In genomic region chr7:131544871-131545270, GRCm38 (mm10) we compare ENCODE assay signal across 25 mouse cellular contexts. TPM values are rescaled to one million over a fixed set of nuclear protein-coding genes. Genes with fewer than 3 reads are reported as not detected.
A peak's percentile ranks its signal among the peaks of the same experiment; 100 is the strongest.
DNase-seq lines count a peak whose midpoint lies in the region; ATAC-seq lines count a peak whose summit lies in the region.
"Had no signal": no experiment of that assay in that cellular context is flagged by ENCODE, and none has a peak within 500 bp of the region (broad histone marks: within the 10 kb centered on the region; RNA-seq: fewer than 3 reads in every experiment).

No protein-coding gene starts in this region.

- peaks cover 28% of the 10 kb centered on the region for H3K4me1 ChIP-seq in forebrain, embryonic 13.5 days
- H3K4me1 ChIP-seq in forebrain, embryonic 15.5 days = peaks cover 29% of the 10 kb centered on the region
- peaks cover 5% of the 10 kb centered on the region; the same call in 1 of the 2 replicates for H3K4me1 ChIP-seq in intestine, embryonic 14.5 days (replicated peaks; ENCODE audit: control insufficient read depth, insufficient read depth, low read length)
- H3K4me1 ChIP-seq in intestine, embryonic 15.5 days (replicated peaks) = peaks cover 24% of the 10 kb centered on the region
- peaks cover 9% of the 10 kb centered on the region for H3K4me1 ChIP-seq in hindbrain, embryonic 14.5 days (replicated peaks; ENCODE audit: control insufficient read depth, insufficient read depth, low read length)

- no peak for DNase-seq in intestine, embryonic 14.5 days (ENCODE audit: low spot score)
- peak; percentile 4 for DNase-seq in retina, postnatal 1 day
- no peak for DNase-seq in retina, embryonic 14.5 days (ENCODE audit: low spot score)
- DNase-seq in hindbrain, embryonic 14.5 days (ENCODE audit: low spot score) = no peak
- no peak for DNase-seq in heart, adult 18-20 months
- DNase-seq: adrenal gland, postnatal 25 days; cerebellum, adult 18-20 months; cerebellum, adult 9-11 months; cerebellum, postnatal 36 days; gastrocnemius, adult 2 months; gastrocnemius, postnatal 25 days; kidney, adult 8-10 months had no signal

- under 1% methylated on average over 5 of the region's 5 CpGs for WGBS in forebrain, embryonic 13.5 days
- WGBS in forebrain, embryonic 15.5 days = 3% methylated on average over 5 of the region's 5 CpGs
- 1% methylated on average over 5 of the region's 5 CpGs for WGBS in intestine, embryonic 14.5 days
- 3% methylated on average over 5 of the region's 5 CpGs for WGBS in intestine, embryonic 15.5 days
- WGBS in hindbrain, embryonic 14.5 days = 5% methylated on average over 5 of the region's 5 CpGs

- H3K9me3 ChIP-seq in forebrain, embryonic 13.5 days (replicated peaks) = no peaks in the 10 kb centered on the region
- H3K9me3 ChIP-seq in forebrain, embryonic 15.5 days = no peaks in the 10 kb centered on the region
- no peaks in the 10 kb centered on the region for H3K9me3 ChIP-seq in intestine, embryonic 14.5 days (ENCODE audit: control insufficient read depth, low read length)
- no peaks in the 10 kb centered on the region for H3K9me3 ChIP-seq in intestine, embryonic 15.5 days
- no peaks in the 10 kb centered on the region for H3K9me3 ChIP-seq in hindbrain, embryonic 14.5 days (ENCODE audit: control insufficient read depth, low read length)
- H3K9me3 ChIP-seq: embryonic facial prominence, embryonic 13.5 days; forebrain, embryonic 12.5 days; heart, embryonic 13.5 days had no signal

- H3K27ac ChIP-seq in forebrain, embryonic 13.5 days = no peak overlapping the region
- no peak overlapping the region for H3K27ac ChIP-seq in forebrain, embryonic 15.5 days (replicated peaks)
- H3K27ac ChIP-seq in intestine, embryonic 14.5 days (ENCODE audit: low read depth) = no peak overlapping the region
- H3K27ac ChIP-seq in intestine, embryonic 15.5 days = no peak overlapping the region
- H3K27ac ChIP-seq in hindbrain, embryonic 14.5 days = no peak overlapping the region
- H3K27ac ChIP-seq: embryonic facial prominence, embryonic 13.5 days; forebrain, embryonic 12.5 days; gastrocnemius, adult 2 months; heart, embryonic 13.5 days had no signal

- no peaks in the 10 kb centered on the region for H3K36me3 ChIP-seq in forebrain, embryonic 13.5 days (ENCODE audit: poor library complexity, severe bottlenecking)
- H3K36me3 ChIP-seq in forebrain, embryonic 15.5 days = no peaks in the 10 kb centered on the region
- no peaks in the 10 kb centered on the region for H3K36me3 ChIP-seq in intestine, embryonic 14.5 days (ENCODE audit: control insufficient read depth, insufficient read depth, low read length)
- H3K36me3 ChIP-seq in intestine, embryonic 15.5 days = no peaks in the 10 kb centered on the region
- no peaks in the 10 kb centered on the region for H3K36me3 ChIP-seq in hindbrain, embryonic 14.5 days (replicated peaks; ENCODE audit: control insufficient read depth, insufficient read depth)
- H3K36me3 ChIP-seq: embryonic facial prominence, embryonic 13.5 days; forebrain, embryonic 12.5 days; heart, embryonic 13.5 days had no signal

- peak overlapping the region; percentile 34; the same call in 1 of the 2 replicates for H3K4me3 ChIP-seq in forebrain, embryonic 13.5 days
- H3K4me3 ChIP-seq in forebrain, embryonic 15.5 days = no peak overlapping the region
- 0 out of 2 replicates have a peak overlapping the region, but pooled peaks have one; percentile 1 for H3K4me3 ChIP-seq in intestine, embryonic 14.5 days (ENCODE audit: low read depth, low read length)
- H3K4me3 ChIP-seq in intestine, embryonic 15.5 days (replicated peaks) = no peak overlapping the region
- H3K4me3 ChIP-seq in hindbrain, embryonic 14.5 days (replicated peaks; ENCODE audit: low read length) = peak overlapping the region; percentile 25; the same call in 1 of the 2 replicates

- no peak for ATAC-seq in forebrain, embryonic 13.5 days
- ATAC-seq in forebrain, embryonic 15.5 days (replicated peaks) = no peak
- no peak for ATAC-seq in intestine, embryonic 14.5 days (replicated peaks; ENCODE audit: low FRiP score, low TSS enrichment, low read depth)
- no peak for ATAC-seq in intestine, embryonic 15.5 days
- no peak for ATAC-seq in hindbrain, embryonic 14.5 days (ENCODE audit: low FRiP score)
- ATAC-seq: inflammation-experienced regulatory T-cells, adult 6 months; Patski had no signal

- H3K4me2 ChIP-seq in forebrain, embryonic 13.5 days = no peak overlapping the region
- H3K4me2 ChIP-seq in forebrain, embryonic 15.5 days (replicated peaks) = no peak overlapping the region
- H3K4me2 ChIP-seq in intestine, embryonic 14.5 days (ENCODE audit: low read length) = no peak overlapping the region
- H3K4me2 ChIP-seq in intestine, embryonic 15.5 days (replicated peaks) = no peak overlapping the region
- H3K4me2 ChIP-seq in hindbrain, embryonic 14.5 days (replicated peaks) = no peak overlapping the region

- H3K27me3 ChIP-seq in forebrain, embryonic 13.5 days = peaks cover 99% of the 10 kb centered on the region
- H3K27me3 ChIP-seq in forebrain, embryonic 15.5 days = peaks cover 98% of the 10 kb centered on the region
- H3K27me3 ChIP-seq in intestine, embryonic 14.5 days (replicated peaks; ENCODE audit: control insufficient read depth, insufficient read depth, low read length) = peaks cover 98% of the 10 kb centered on the region
- H3K27me3 ChIP-seq in intestine, embryonic 15.5 days (replicated peaks) = peaks cover 94% of the 10 kb centered on the region
- H3K27me3 ChIP-seq in hindbrain, embryonic 14.5 days (ENCODE audit: control insufficient read depth, insufficient read depth, low read length) = peaks cover 94% of the 10 kb centered on the region

- no peak overlapping the region for H3K9ac ChIP-seq in forebrain, embryonic 13.5 days
- no peak overlapping the region for H3K9ac ChIP-seq in forebrain, embryonic 15.5 days (replicated peaks)
- H3K9ac ChIP-seq in intestine, embryonic 14.5 days (ENCODE audit: low read length) = no peak overlapping the region
- H3K9ac ChIP-seq in intestine, embryonic 15.5 days = no peak overlapping the region
- no peak overlapping the region for H3K9ac ChIP-seq in hindbrain, embryonic 14.5 days
- H3K9ac ChIP-seq: embryonic facial prominence, embryonic 13.5 days; forebrain, embryonic 12.5 days; heart, embryonic 13.5 days had no signal

RNA-seq across cellular contexts. Expression of gene Hmx3, which starts 2.2 kb away (rescaled TPM):
- polyA plus RNA-seq in forebrain, embryonic 13.5 days (2015; fragmentation: Nextera tagmentation; extraction: Ambion mirVana) = 0.31 and 0.56 TPM in 2 replicates
- polyA plus RNA-seq in forebrain, embryonic 15.5 days (2015; fragmentation: Nextera tagmentation; extraction: Ambion mirVana) = 0.20 and 0.92 TPM in 2 replicates
- polyA plus RNA-seq in intestine, embryonic 14.5 days (2014; fragmentation: Nextera tagmentation; extraction: Ambion mirVana) = 0.73 and 1.4 TPM in 2 replicates
- 1.3 and 1.9 TPM in 2 replicates for polyA plus RNA-seq in intestine, embryonic 15.5 days (2015; fragmentation: Nextera tagmentation; extraction: Ambion mirVana)
- polyA plus RNA-seq in hindbrain, embryonic 14.5 days (2014; fragmentation: Nextera tagmentation; extraction: Ambion mirVana) = 1.5 and 1.8 TPM in 2 replicates
- not detected for total RNA-seq in heart, adult 18-20 months (2021)
- total RNA-seq: adrenal gland, adult 2 months; adrenal gland, postnatal 25 days; CH12.LX; gastrocnemius, adult 2 months; gastrocnemius, postnatal 25 days; granulocyte monocyte progenitor cell, adult 5-6 weeks; heart, postnatal 10 days; hematopoietic stem cell, adult 5-6 weeks had no signal
- polyA plus RNA-seq: adrenal gland, adult 2 months; embryonic facial prominence, embryonic 13.5 days; heart, embryonic 13.5 days; inflammation-experienced regulatory T-cells, adult 6 months had no signal

RNA-seq across cellular contexts. Expression of gene Hmx2, which starts 3.7 kb away (rescaled TPM):
- 0.44 and 0.99 TPM in 2 replicates for polyA plus RNA-seq in forebrain, embryonic 13.5 days (2015; fragmentation: Nextera tagmentation; extraction: Ambion mirVana)
- 0.93 and 1.1 TPM in 2 replicates for polyA plus RNA-seq in forebrain, embryonic 15.5 days (2015; fragmentation: Nextera tagmentation; extraction: Ambion mirVana)
- polyA plus RNA-seq in intestine, embryonic 14.5 days (2014; fragmentation: Nextera tagmentation; extraction: Ambion mirVana) = 1.6 and 1.8 TPM in 2 replicates
- 0.97 and 1.1 TPM in 2 replicates for polyA plus RNA-seq in intestine, embryonic 15.5 days (2015; fragmentation: Nextera tagmentation; extraction: Ambion mirVana)
- 1.3 and 1.9 TPM in 2 replicates for polyA plus RNA-seq in hindbrain, embryonic 14.5 days (2014; fragmentation: Nextera tagmentation; extraction: Ambion mirVana)
- not detected for total RNA-seq in heart, adult 18-20 months (2021)
- total RNA-seq: adrenal gland, adult 2 months; adrenal gland, postnatal 25 days; gastrocnemius, adult 2 months; gastrocnemius, postnatal 25 days; granulocyte monocyte progenitor cell, adult 5-6 weeks; heart, postnatal 10 days; hematopoietic stem cell, adult 5-6 weeks had no signal
- polyA plus RNA-seq: adrenal gland, adult 2 months; embryonic facial prominence, embryonic 13.5 days; heart, embryonic 13.5 days; inflammation-experienced regulatory T-cells, adult 6 months had no signal

RNA-seq across cellular contexts. Expression of gene Bub3, which starts 15.2 kb away (rescaled TPM):
- polyA plus RNA-seq in forebrain, embryonic 13.5 days (2015; fragmentation: Nextera tagmentation; extraction: Ambion mirVana) = 240 and 247 TPM in 2 replicates
- polyA plus RNA-seq in forebrain, embryonic 15.5 days (2015; fragmentation: Nextera tagmentation; extraction: Ambion mirVana) = 190 and 192 TPM in 2 replicates
- 235 TPM in 2 replicates for polyA plus RNA-seq in intestine, embryonic 14.5 days (2014; fragmentation: Nextera tagmentation; extraction: Ambion mirVana)
- polyA plus RNA-seq in intestine, embryonic 15.5 days (2015; fragmentation: Nextera tagmentation; extraction: Ambion mirVana) = 187 and 188 TPM in 2 replicates
- polyA plus RNA-seq in hindbrain, embryonic 14.5 days (2014; fragmentation: Nextera tagmentation; extraction: Ambion mirVana) = 157 and 158 TPM in 2 replicates
- 10 to 100 TPM; 28.7 to 29.2 TPM for total RNA-seq in heart, adult 18-20 months (2021)

Comparison
In these comparisons a context has a peak if more than half of its experiments do, and no peak if none do; other contexts are left out.
1. H3K4me3 ChIP-seq: peak in forebrain, embryonic 13.5 days (single experiment), intestine, embryonic 14.5 days (single experiment) and hindbrain, embryonic 14.5 days (single experiment); none in forebrain, embryonic 15.5 days (single experiment) and intestine, embryonic 15.5 days (single experiment).